Mouse (Mus musculus) testis, postnatal 14 days (tissue): ENCODE results near the gene Mboat1.

Source experiments
- DNase-seq: peaks from one replicate; pipeline ENCODE4 v3.0.0; 2021; ENCODE audit warnings: low spot score

Mboat1 gene

DNA sequence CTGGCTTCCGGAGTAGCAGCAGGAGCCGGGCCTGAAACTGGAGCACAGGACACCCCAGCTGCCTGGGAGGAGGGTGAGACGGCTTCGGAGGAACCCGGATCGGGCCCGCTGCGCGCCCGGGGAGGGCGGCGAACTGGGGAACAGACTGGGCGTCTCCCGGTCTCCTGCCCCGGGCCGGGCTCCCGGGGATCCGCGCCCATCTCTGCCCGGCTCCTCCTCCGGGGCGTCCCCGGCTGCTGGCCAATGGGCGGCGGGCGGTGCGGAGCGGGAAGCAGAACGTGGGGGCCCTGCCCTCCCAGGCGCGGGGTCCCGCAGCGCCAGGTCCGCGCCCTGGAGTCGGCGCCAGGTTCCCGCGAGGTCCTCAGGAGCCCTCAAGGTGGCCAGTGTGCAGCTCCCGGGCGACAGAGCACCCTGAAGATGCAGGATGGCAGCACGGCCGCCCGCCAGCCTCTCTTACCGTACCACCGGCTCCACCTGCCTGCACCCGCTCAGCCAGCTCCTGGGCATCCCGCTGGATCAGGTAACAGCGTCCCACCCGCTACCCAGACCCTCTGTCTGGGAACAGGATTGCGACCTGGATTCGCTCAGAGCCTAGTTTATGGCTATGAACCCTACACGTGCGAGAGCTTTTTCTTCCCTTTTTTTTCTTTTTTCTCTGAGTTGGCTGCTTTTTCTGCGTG, at the start of gene Mboat1:
Mboat1 (plus strand) TSS at position 247 of the 680 bp plus-strand sequence.
- DNase-seq = peak; percentile 55

GRCm38 (mm10) chr13:30093086-30093485, 43.2 kb upstream of the Mboat1 start:
- DNase-seq = no peak

DNA sequence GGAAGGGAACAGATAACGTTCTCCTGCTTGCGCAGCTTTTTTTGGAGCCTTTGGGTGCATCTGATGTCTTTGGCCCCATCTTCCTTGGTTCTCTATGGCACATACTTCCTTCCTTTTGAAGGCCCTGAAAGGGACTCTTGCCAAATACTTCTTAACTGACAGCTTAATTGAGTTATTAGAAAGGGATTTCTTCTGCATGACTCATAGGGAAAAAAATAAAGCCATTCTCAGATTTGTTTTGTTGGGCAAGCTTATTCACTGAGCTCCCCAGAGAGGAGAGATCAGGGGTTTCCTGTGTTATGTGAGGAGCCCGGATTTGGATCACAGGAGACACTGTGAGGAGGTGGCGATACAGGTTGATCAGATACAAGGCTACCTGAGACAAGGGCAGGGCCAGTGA, 40.4 kb upstream of the Mboat1 start:
- no peak for DNase-seq

DNA sequence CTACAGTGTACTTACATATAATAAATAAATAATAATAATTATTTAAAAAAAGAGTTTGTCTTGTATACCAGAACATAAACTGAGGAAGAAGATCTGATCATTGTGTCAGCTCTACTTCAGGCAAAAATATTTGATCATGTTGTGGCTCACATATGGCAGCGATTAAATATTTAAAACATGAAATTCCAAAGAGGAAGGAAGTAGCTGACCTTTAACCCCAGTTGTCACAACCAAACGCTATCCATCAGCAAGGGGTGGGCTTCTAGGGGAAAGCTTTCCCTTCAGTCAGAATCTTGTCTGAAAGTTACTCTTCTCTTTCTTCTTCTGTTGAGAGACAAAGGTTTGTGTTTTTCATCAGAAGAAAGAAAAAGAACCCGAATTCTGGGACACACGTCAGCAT, 39.8 kb upstream of the Mboat1 start:
- no peak for DNase-seq

GRCm38 (mm10) chr13:30109001-30109600, 27.2 kb upstream of the Mboat1 start:
- DNase-seq = no peak

- DNase-seq = no peak
Observed at GRCm38 (mm10) chr13:30115792-30116191, 20.5 kb upstream of the Mboat1 start.

DNA sequence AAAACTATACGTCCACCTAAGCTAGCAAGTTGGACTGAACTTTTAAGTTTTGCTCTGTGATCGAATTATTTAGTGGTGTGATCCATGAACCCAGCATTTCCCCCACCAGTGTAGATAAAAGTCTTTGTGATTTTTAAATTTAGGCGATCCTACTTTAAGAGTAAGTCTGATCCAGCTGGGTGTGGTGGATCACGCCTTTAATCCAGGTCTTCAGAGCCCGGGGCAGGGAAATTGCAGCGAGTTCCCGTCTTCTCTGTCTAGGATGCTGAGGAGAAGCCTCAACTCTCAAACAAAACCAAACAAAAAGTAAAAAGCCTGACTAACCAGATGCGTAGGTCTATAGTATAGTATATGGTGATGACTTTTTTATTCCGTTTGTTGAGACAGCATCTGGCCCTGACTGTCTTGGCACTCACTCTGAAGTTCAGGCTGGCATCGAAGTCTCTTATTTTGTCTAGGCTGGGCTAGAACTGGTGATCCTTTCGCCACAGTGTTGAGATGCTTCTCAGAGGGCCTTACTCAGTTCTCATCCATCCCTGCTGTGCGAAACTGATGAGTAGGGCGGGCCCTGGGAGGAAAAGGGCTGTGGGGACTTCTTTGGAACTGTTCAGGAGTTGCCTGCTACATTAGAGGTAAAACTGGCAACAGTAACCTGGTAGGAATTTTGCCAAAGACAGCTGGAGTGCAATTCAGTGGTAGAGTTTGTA, 787 bp downstream of the Mboat1 start:
- peak; percentile 18 for DNase-seq

DNA sequence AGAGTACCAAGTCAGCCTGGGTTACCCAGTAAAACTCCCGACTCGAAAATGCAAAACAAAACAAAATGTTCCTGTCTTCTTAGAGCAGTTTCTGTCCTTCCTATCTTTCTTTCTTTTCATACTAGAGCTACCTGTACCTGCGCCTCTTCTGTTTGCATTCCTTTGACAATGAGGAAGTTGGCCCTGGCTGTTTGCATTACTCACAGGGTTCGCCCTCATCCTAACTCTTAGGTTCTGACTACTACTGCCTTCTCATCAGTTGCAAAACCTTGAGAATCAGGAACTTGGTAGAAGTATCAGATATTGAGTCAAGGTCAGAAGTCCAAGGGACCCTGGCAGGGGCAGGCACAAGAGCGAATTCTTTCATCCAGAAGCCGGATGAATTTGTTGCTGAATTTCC, 1.7 kb downstream of the Mboat1 start:
- no peak for DNase-seq

GRCm38 (mm10) chr13:30140149-30140548, 3.9 kb downstream of the Mboat1 start:
- DNase-seq = no peak

- DNase-seq = no peak
Observed at GRCm38 (mm10) chr13:30140646-30141045, 4.4 kb downstream of the Mboat1 start.

- DNase-seq = no peak
Observed at GRCm38 (mm10) chr13:30141996-30142395, 5.7 kb downstream of the Mboat1 start.

DNA sequence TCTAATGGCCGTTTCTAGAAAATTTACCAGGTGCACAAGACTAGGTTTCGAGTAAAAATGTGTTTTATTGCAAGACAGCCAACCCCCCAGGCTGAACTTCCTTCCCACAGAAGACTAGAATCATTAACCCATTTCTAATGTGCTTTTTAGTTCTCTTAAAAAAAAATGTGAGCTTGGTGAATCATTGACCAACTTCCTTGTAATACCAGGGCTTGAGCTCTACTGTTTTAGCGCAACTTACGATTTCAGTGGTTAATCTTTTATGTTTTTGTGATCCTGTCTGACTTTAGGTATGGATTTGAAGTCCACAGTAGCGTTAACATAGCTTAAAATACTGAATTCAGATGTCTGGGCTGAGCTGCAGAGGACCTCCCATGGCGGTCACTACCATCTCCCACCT, 10.2 kb downstream of the Mboat1 start:
- no peak for DNase-seq

DNA sequence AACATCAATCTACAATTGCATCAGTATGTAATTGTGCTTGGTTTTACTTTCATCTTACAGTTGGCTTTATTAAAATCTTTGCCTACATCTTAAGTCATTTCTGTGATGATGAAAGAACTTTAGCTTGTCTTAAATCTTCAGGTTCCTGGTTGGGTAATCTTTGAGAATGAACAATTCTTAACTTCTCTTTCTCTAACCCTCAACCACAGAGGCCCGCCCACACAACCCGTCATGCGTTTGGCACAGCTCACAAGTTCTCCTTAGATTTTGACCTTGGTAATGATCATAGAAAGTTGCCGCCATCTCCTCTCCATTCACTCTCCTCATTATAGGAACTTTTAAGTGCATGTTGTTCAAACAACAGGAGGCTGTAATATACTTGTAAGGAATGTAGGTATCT, 18.0 kb downstream of the Mboat1 start:
- DNase-seq = no peak

GRCm38 (mm10) chr13:30159626-30160025, 23.3 kb downstream of the Mboat1 start:
- DNase-seq = no peak

DNA sequence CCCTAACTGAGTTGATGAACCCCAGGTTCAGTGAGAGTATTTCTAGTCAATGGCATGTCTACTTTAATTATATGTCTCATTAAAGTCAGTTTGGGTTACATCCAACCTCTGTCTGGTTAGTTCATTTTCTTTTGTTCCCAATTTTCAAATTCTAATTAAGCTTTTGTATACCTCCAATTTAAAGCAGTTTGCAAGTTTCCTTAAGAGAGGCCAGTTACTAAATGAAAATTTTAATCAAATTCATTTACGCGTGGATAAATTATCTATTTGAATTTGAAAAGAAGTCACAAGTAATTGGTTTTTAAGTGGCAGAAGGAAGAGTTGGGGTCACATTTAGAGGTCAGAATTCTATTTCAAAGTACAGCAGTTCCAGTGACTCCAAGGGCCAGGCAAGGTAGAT, 27.2 kb downstream of the Mboat1 start:
- no peak for DNase-seq

- no peak for DNase-seq
Observed at GRCm38 (mm10) chr13:30166138-30167090, 30.1 kb downstream of the Mboat1 start.

GRCm38 (mm10) chr13:30167499-30167898, 31.2 kb downstream of the Mboat1 start:
- no peak for DNase-seq

DNA sequence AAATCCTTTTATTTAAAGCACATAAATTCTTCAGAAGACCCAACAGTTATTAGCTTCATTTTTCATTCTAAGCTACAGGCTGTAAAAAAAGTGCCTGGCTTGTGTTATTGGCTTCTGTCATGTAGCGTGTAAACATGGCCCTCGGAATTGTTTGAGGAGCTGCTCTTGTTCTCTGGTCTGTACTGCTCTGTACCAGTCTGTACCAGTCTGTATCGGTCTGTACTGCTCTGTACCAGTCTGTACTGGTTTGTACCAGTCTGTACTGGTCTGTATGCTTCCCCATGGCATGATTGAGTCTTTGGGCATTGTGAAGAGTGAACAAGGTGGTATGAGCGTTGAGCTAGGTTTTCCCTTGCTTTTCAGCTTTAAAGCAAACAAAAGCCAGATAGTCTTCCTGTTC, 32.5 kb downstream of the Mboat1 start:
- no peak for DNase-seq

GRCm38 (mm10) chr13:30170061-30170460, 33.8 kb downstream of the Mboat1 start:
- no peak for DNase-seq

GRCm38 (mm10) chr13:30174586-30174985, 38.3 kb downstream of the Mboat1 start:
- DNase-seq = no peak

GRCm38 (mm10) chr13:30177356-30177755, 41.1 kb downstream of the Mboat1 start:
- DNase-seq = no peak

- no peak for DNase-seq
Observed at GRCm38 (mm10) chr13:30185549-30185948, 49.3 kb downstream of the Mboat1 start.
